Mouse (Mus musculus): ENCODE results near the gene Kcnh7. TPM values are rescaled to one million over a fixed set of nuclear protein-coding genes. Genes with fewer than 3 reads are reported as not detected.
"Not testable (repeated sequence)": the region's sequence is repeated elsewhere in the genome, so short reads cannot be mapped to it uniquely, and the experiment has no call there.

Gene Kcnh7
- total RNA-seq, 2 experiments from 2014 or later = 0.11 to 0.15 TPM

- DNase-seq = no peak
- intact Hi-C loops (cut with DNase I) = no loop called here
- no peak for TF ChIP-seq CTCF (IDR thresholded peaks at IDR 0.05)
- no peak overlapping the region for H3K27ac ChIP-seq
- no peak overlapping the region for H3K4me3 ChIP-seq
Observed at GRCm38 (mm10) chr2:62746256-62746655, 437.8 kb downstream of the Kcnh7 start.

DNA sequence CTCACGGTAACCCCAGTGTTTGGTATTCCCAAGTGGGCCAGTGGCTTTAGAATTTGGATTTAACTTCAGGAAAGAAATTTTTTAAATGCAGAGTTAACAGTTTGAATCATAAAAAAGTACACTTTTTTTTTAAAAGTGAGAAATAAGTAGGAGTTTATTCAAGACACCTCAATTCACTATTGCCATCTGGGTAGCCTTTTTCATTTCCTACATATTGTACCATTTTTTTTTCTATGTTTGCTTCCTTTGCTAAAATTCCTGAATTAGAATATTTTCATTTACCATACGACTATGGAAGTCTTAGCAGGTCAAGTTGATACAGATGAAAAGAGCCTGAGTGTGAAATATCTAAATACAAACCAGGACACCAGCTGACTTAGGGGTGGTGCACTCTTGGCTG, 441.0 kb downstream of the Kcnh7 start:
- no peak overlapping the region for H3K4me3 ChIP-seq
- no peak overlapping the region for H3K27ac ChIP-seq
- DNase-seq = no peak
- intact Hi-C loops (cut with DNase I) = no loop called here
- no peak for TF ChIP-seq CTCF (IDR thresholded peaks at IDR 0.05)

DNA sequence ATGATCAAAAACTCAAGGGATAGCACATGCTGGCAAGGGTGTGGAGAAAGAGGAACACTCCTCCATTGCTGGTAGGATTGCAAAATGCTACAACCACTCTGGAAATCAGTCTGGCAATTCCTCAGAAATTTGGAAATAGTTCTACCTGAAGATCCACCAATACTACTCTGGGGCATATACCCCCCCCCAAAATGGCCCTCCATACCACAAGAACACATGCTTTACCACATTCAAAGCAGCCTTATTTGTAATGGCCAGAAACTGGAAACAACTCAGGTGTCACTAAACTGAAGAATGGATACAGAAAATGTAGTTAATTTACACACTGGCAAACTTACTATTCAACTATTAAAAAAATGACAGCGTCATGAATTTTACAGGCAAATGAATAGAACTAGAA, 453.4 kb downstream of the Kcnh7 start:
- H3K27ac ChIP-seq = no peak overlapping the region
- no peak for TF ChIP-seq CTCF (IDR thresholded peaks at IDR 0.05)
- intact Hi-C loops (cut with DNase I) = no loop called here
- no peak for DNase-seq
- H3K4me3 ChIP-seq = no peak overlapping the region

DNA sequence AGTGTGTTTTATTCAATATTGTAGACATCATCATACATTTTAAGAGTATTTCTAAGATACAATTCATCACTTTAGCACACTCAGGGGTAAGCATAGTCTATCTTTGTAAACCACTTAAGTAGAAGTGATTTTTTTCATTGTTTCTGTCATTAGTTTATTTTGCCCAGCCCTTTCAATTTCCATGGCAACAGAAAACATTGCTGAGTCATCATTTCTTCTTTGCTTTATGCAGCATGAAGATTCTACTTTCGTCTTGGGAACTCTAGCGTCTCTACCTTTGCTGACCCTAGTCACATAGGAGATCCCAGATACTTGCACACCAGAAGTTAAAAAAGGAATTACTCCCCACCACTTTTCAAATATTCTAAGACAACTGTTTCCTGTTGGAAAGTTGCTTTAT, 456.4 kb downstream of the Kcnh7 start:
- DNase-seq = no peak
- intact Hi-C loops (cut with DNase I) = no loop called here
- Histone ChIP-seq H3K27ac (no peak overlapping the region), H3K4me3 (no peak overlapping the region)
- TF ChIP-seq CTCF (IDR thresholded peaks at IDR 0.05) = no peak

DNA sequence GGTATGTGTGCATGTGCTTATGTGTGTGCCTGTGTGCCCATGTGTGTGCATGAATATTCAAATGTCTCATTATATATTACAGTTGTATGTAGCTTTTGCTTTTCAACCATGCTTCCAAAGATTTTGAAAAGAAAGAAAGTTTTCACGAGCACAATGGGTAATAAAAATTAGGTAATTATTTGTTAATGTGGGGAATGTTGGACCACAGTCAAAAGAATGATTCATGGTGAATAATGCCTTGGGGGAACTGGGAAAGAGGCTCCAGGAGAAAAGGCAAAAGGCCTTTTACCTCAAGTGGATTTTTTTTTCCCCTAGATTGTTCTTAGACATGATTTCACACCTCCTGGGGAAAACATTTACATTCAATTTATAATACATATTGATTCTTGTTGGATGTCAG, 458.1 kb downstream of the Kcnh7 start:
- intact Hi-C loops (cut with DNase I) = no loop called here
- H3K27ac ChIP-seq = no peak overlapping the region
- H3K4me3 ChIP-seq = no peak overlapping the region
- TF ChIP-seq CTCF (IDR thresholded peaks at IDR 0.05) = no peak
- no peak for DNase-seq

- intact Hi-C loops (cut with DNase I) = no loop called here
- TF ChIP-seq CTCF (IDR thresholded peaks at IDR 0.05) = no peak
Observed at GRCm38 (mm10) chr2:62718411-62718810, 465.7 kb downstream of the Kcnh7 start.

DNA sequence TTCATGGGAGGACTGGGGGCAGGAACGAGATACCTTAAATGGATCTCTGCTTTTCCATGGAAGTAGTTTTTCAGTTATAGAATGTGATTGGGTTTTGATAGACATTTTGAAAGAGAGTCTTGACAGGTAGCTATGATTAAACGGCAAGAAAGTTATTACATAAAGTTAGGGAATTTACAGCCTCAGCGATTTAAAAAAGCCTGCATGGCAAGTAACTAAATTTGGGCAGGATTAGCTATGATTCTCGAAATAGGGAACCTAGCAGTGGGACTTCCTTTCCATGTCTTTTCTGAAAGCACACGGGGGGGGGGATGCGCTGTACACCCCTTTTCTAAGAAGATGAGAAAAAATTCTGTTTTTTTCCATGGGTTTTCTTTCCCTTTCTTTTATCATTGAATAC, 466.8 kb downstream of the Kcnh7 start:
- H3K27ac ChIP-seq = no peak overlapping the region
- TF ChIP-seq CTCF (IDR thresholded peaks at IDR 0.05) = no peak
- no peak overlapping the region for H3K4me3 ChIP-seq
- intact Hi-C loops (cut with DNase I) = no loop called here
- no peak for DNase-seq

More at GRCm38 (mm10) chr2:62718411-62718810, 465.7 kb downstream of the Kcnh7 start:
- H3K4me3 ChIP-seq = no peak overlapping the region
- no peak overlapping the region for H3K27ac ChIP-seq
- no peak for DNase-seq

DNA sequence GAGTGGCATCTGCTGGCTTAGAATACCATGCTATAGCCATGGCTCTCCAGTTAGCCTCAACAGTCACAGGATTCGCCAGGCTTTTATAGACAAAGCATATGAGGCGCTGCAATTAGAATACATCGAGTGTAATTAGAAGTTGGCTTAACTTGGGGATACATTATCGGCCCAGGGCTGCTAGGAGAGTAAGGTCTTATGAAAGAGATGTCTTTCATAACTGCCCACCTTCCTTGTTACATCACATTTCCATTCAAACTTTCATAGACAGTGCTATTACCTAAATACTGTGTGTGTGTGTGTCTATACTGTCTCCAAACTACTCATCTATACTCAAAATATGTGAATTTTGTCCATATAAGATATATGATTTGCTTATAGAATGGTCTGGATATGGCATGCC, 468.8 kb downstream of the Kcnh7 start:
- intact Hi-C loops (cut with DNase I) = no loop called here
- Histone ChIP-seq H3K27ac (no peak overlapping the region), H3K4me3 (no peak overlapping the region)
- no peak for TF ChIP-seq CTCF (IDR thresholded peaks at IDR 0.05)
- no peak for DNase-seq

DNA sequence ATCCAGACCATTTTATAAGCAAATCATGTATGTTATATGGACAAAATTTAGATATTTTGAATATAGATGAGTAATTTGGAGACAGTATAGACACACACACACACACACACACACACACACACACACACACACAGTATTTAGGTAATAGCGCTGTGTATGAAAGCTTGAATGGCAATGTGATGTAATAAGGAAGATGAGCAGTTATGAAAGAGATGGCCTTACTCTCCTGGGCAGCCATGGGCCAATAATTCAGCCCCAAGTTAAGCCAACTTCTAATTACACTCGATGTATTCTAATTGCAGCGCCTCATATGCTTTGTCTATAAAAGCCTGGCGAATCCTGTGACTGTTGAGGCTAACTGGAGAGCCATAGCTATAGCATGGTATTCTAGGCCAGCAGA, 469.7 kb downstream of the Kcnh7 start:
- intact Hi-C loops (cut with DNase I); H3K27ac ChIP-seq: not testable (repeated sequence)

DNA sequence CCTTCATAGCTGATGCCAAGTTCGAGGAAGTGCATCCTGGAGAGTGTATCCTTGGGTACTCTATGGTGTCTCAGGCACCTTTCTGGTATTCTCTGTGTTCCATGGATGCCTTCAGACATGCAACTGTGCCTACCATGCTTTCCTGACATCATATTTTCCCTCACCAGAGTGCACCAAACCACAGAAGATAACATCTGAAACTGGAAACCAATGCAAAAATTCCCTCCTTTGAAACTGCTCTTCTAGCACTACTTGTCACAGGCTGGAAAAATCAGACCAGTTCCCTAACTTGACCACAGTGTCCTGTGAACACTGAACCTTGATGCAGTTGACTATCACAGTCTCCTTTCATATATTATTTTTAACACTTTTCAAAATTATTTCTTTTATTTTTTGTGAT, 474.5 kb downstream of the Kcnh7 start:
- H3K4me3 ChIP-seq = no peak overlapping the region
- TF ChIP-seq CTCF (IDR thresholded peaks at IDR 0.05) = no peak
- DNase-seq = no peak
- intact Hi-C loops (cut with DNase I) = no loop called here
- H3K27ac ChIP-seq = no peak overlapping the region

More for the DNA sequence above, 469.7 kb downstream of the Kcnh7 start:
- H3K4me3 ChIP-seq, DNase-seq: not testable (repeated sequence)

GRCm38 (mm10) chr2:62706313-62706712, 477.8 kb downstream of the Kcnh7 start:
- DNase-seq = no peak
- intact Hi-C loops (cut with DNase I) = no loop called here
- no peak for TF ChIP-seq CTCF (IDR thresholded peaks at IDR 0.05)
- H3K27ac ChIP-seq = no peak overlapping the region
- H3K4me3 ChIP-seq = no peak overlapping the region

- Histone ChIP-seq H3K4me3 (no peak overlapping the region), H3K27ac (no peak overlapping the region)
- intact Hi-C loops (cut with DNase I) = no loop called here
- DNase-seq = no peak
- TF ChIP-seq CTCF (IDR thresholded peaks at IDR 0.05) = no peak
Observed at GRCm38 (mm10) chr2:62685934-62686333, 498.2 kb downstream of the Kcnh7 start.

DNA sequence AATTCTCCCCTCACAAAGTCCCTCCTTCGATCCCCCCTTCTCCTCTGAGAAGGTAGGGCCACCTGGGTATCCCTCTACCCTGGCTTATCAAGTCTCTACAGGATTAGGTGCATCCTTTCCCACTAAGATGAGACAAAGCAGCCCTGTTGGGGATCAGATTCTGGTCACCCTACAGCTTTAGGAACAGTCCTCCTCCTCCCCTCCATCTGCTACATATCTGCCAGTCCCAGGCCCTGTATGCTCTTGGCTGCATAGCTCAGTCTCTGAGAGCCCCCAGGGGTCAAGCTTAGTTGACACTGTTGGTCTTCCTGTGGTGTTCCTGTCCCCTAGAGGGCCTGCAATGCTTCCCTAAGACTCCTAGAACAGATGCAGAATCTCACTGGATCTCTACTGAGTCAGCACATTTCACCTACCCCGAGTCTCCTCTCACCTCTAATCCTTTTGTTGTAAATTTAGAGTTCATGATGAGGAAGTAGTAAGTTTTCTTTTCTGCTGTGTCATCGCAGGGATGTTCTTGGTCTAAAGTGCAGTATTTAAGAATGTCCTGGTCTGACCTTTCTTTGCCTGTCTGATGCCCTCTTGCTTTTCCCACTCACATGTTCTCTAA, 499.0 kb downstream of the Kcnh7 start:
- DNase-seq = no peak
- Histone ChIP-seq H3K27ac (no peak overlapping the region), H3K4me3 (no peak overlapping the region)
- TF ChIP-seq CTCF (IDR thresholded peaks at IDR 0.05) = no peak
- intact Hi-C loops (cut with DNase I) = no loop called here

GRCm38 (mm10) chr2:62681667-62682066, 502.4 kb downstream of the Kcnh7 start:
- peak; percentile 20 for DNase-seq
- peak overlapping the region; percentile 13; the same call in 1 of the 2 replicates for H3K4me3 ChIP-seq
- intact Hi-C loops (cut with DNase I) = no loop called here
- no peak for TF ChIP-seq CTCF (IDR thresholded peaks at IDR 0.05)
- H3K27ac ChIP-seq = no peak overlapping the region
